ENCODE assay signal across 33 mouse cellular contexts in the genomic region with DNA sequence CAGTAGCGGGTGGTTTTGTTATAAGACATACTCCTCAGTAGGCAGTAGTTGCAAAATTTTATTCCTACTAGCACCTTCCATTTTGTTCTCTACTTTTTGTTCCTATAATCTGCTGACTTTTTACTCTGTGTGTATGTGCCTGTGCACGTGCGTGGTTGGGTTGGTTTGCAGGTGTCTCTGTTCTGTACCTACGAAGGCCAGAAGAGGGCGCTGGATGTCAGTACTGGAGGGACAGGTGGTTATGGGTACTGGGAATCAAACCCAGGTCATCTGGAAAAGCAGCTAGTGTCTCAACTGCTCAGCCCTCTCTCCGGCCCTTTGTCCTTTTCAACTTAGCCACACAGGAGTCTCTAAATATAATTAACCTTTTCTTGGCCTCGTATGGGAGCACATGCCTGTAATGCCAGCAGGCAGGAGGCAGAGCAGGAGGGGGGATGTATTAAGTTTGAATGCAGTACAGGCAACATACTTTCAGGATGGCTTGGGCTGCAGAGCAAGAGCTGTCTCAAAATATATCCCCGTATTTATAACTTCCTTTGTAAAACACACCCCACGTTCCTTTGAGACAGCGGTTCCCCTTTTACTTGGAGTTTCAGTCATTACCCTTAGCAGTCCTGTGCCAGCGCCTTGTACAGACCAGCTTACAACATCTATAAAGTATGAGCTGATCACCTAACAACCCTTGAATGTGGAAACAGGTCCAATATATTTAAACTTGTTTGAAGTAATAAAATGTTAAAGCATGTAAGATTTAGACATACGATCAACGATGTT. TPM values are rescaled to one million over a fixed set of nuclear protein-coding genes. Genes with fewer than 3 reads are reported as not detected.
DNase-seq lines count a peak whose midpoint lies in the region; ATAC-seq and TF ChIP-seq lines count a peak whose summit lies in the region.
"Had no signal": no experiment of that assay in that cellular context is flagged by ENCODE, and none has a peak within 500 bp of the region (broad histone marks: within the 10 kb centered on the region; RNA-seq: fewer than 3 reads in every experiment).

No protein-coding gene starts in this region.

- 74% methylated on average over 13 of the region's 13 CpGs for WGBS in liver, postnatal 0 days (ENCODE audit: insufficient replicate concordance)
- 74% methylated on average over 13 of the region's 13 CpGs for WGBS in liver, embryonic 12.5 days (ENCODE audit: insufficient replicate concordance)
- WGBS in stomach, postnatal 0 days, result 78% methylated on average over 13 of the region's 13 CpGs
- 79% methylated on average over 13 of the region's 13 CpGs for WGBS in thymus, adult 2 months

- peaks cover 5% of the 10 kb centered on the region for H3K9me3 ChIP-seq in liver, postnatal 0 days (ENCODE audit: low read length)
- peaks cover 4% of the 10 kb centered on the region; the same call in 1 of the 2 replicates for H3K9me3 ChIP-seq in liver, embryonic 12.5 days (replicated peaks)
- H3K9me3 ChIP-seq in MEL (replicated peaks; ENCODE audit: insufficient read depth, low read length), result no peaks in the 10 kb centered on the region
- H3K9me3 ChIP-seq in stomach, postnatal 0 days (ENCODE audit: control insufficient read depth, low read length), result no peaks in the 10 kb centered on the region
- H3K9me3 ChIP-seq: forebrain, embryonic 15.5 days; hindbrain, embryonic 13.5 days; kidney, embryonic 15.5 days; limb, embryonic 15.5 days; neural tube, embryonic 13.5 days had no signal

- TF ChIP-seq POLR2A in MEL (IDR thresholded peaks at IDR 0.05; ENCODE audit: control insufficient read depth in 1 of 2, insufficient read depth in 1 of 2, low read depth in 1 of 2, low read length in 2 of 2, poor library complexity in 1 of 2), result no peak
- no peak for TF ChIP-seq POLR2A in thymus, adult 2 months (IDR thresholded peaks at IDR 0.05; ENCODE audit: control insufficient read depth, extremely low read depth, insufficient read depth, low read length, poor library complexity)

- DNase-seq in liver, postnatal 0 days, result no peak
- DNase-seq in MEL (ENCODE audit: low read depth, low spot score), result no peak
- DNase-seq in stomach, postnatal 0 days (ENCODE audit: low spot score), result no peak
- DNase-seq in thymus, postnatal 0 days (ENCODE audit: low spot score), result no peak
- no peak for DNase-seq in cerebellum, adult 18-20 months
- DNase-seq in thymus, adult 2 months, result no peak
- DNase-seq: adrenal gland, postnatal 14 days; cerebellum, adult 9-10 months; gastrocnemius, postnatal 25 days; kidney, adult 11 months; left cerebral cortex, postnatal 4 days; lung, adult 18-20 months; lung, postnatal 14 days; midbrain, embryonic 14.5 days; retina, postnatal 1 day; thymus, postnatal 25 days had no signal

- TF ChIP-seq EP300 in liver, postnatal 0 days (IDR thresholded peaks at IDR 0.05; ENCODE audit: low read depth), result no peak
- no peak for TF ChIP-seq EP300 in MEL (IDR thresholded peaks at IDR 0.05; ENCODE audit: low read depth in 1 of 2, low read length in 2 of 2)
- no peak for TF ChIP-seq EP300 in stomach, postnatal 0 days (optimal IDR thresholded peaks at IDR 0.05)

- no peak overlapping the region for H3K4me3 ChIP-seq in liver, postnatal 0 days (ENCODE audit: low read depth, low read length)
- H3K4me3 ChIP-seq in liver, embryonic 12.5 days, result no peak overlapping the region
- no peak overlapping the region for H3K4me3 ChIP-seq in MEL (ENCODE audit: control insufficient read depth in 1 of 2, insufficient read depth in 1 of 2, low read depth in 2 of 2, low read length in 2 of 2)
- no peak overlapping the region for H3K4me3 ChIP-seq in stomach, postnatal 0 days (ENCODE audit: low read depth, low read length)
- no peak overlapping the region for H3K4me3 ChIP-seq in thymus, adult 2 months (ENCODE audit: control insufficient read depth, insufficient read depth, low read length)
- H3K4me3 ChIP-seq: embryonic facial prominence, embryonic 10.5 days; forebrain, embryonic 15.5 days; hindbrain, embryonic 13.5 days; kidney, embryonic 15.5 days; left cerebral cortex, adult 2 months; limb, embryonic 15.5 days; megakaryocyte, embryonic 14.5 days; myocyte; neural tube, embryonic 13.5 days had no signal

- H3K27me3 ChIP-seq in liver, postnatal 0 days (ENCODE audit: insufficient read depth, low read length), result no peaks in the 10 kb centered on the region
- H3K27me3 ChIP-seq in liver, embryonic 12.5 days (replicated peaks), result no peaks in the 10 kb centered on the region
- no peaks in the 10 kb centered on the region for H3K27me3 ChIP-seq in MEL (ENCODE audit: control insufficient read depth in 1 of 2, insufficient read depth in 2 of 2, low read length in 2 of 2)
- H3K27me3 ChIP-seq in stomach, postnatal 0 days (ENCODE audit: control insufficient read depth, insufficient read depth, low read length), result no peaks in the 10 kb centered on the region
- no peaks in the 10 kb centered on the region for H3K27me3 ChIP-seq in thymus, adult 2 months (ENCODE audit: control insufficient read depth, insufficient read depth, low read length)
- H3K27me3 ChIP-seq: forebrain, embryonic 15.5 days; hindbrain, embryonic 13.5 days; kidney, embryonic 15.5 days; limb, embryonic 15.5 days; megakaryocyte, embryonic 14.5 days; neural tube, embryonic 13.5 days had no signal

- peak; percentile 34 for TF ChIP-seq CTCF in liver, postnatal 0 days (IDR thresholded peaks at IDR 0.05; ENCODE audit: low read depth)
- peak; percentile 20 to 54 (median 45) for TF ChIP-seq CTCF in MEL (IDR thresholded peaks at IDR 0.05 in 2 of 3, conservative IDR thresholded peaks at IDR 0.05 in 1 of 3; ENCODE audit: control insufficient read depth in 1 of 3, insufficient read depth in 1 of 3, low read depth in 2 of 3, low read length in 3 of 3, poor library complexity in 1 of 3, severe bottlenecking in 1 of 3)
- peak; percentile 19; the same call in 1 of the 2 replicates for TF ChIP-seq CTCF in stomach, postnatal 0 days (IDR thresholded peaks at IDR 0.05; ENCODE audit: low read depth)
- TF ChIP-seq CTCF in thymus, adult 2 months (IDR thresholded peaks at IDR 0.05; ENCODE audit: borderline replicate concordance, control insufficient read depth, extremely low read depth, insufficient read depth, low read length, poor library complexity), result no peak

- TF ChIP-seq RAD21 in MEL (IDR thresholded peaks at IDR 0.05; ENCODE audit: low read depth, low read length), result peak; percentile 18

- H3K79me2 ChIP-seq in MEL (ENCODE audit: control insufficient read depth, insufficient read depth, low read length, poor library complexity), result no peaks in the 10 kb centered on the region

- H3K36me3 ChIP-seq in liver, postnatal 0 days (replicated peaks; ENCODE audit: insufficient read depth, low read length), result no peaks in the 10 kb centered on the region
- H3K36me3 ChIP-seq in liver, embryonic 12.5 days, result no peaks in the 10 kb centered on the region
- peaks cover 0 to 18% of the 10 kb centered on the region in 2 experiments; a peak in 2 of 4 replicates for H3K36me3 ChIP-seq in MEL (ENCODE audit: control insufficient read depth in 1 of 2, insufficient read depth in 2 of 2, low read length in 2 of 2)
- no peaks in the 10 kb centered on the region for H3K36me3 ChIP-seq in stomach, postnatal 0 days (ENCODE audit: control insufficient read depth, insufficient read depth, low read length)
- no peaks in the 10 kb centered on the region for H3K36me3 ChIP-seq in thymus, adult 2 months (ENCODE audit: control insufficient read depth, insufficient read depth, low read length)
- H3K36me3 ChIP-seq: embryonic facial prominence, embryonic 10.5 days; forebrain, embryonic 15.5 days; hindbrain, embryonic 13.5 days; kidney, embryonic 15.5 days; limb, embryonic 15.5 days; neural tube, embryonic 13.5 days had no signal

- H3K9ac ChIP-seq in liver, postnatal 0 days (replicated peaks), result no peak overlapping the region
- H3K9ac ChIP-seq in liver, embryonic 12.5 days, result no peak overlapping the region
- H3K9ac ChIP-seq in MEL (ENCODE audit: control insufficient read depth, low read depth, low read length, poor library complexity, severe bottlenecking), result no peak overlapping the region
- H3K9ac ChIP-seq in stomach, postnatal 0 days (ENCODE audit: low read length), result no peak overlapping the region
- H3K9ac ChIP-seq: forebrain, embryonic 15.5 days; hindbrain, embryonic 13.5 days; kidney, embryonic 15.5 days; limb, embryonic 15.5 days; neural tube, embryonic 13.5 days had no signal

- no peak overlapping the region for H3K4me2 ChIP-seq in liver, postnatal 0 days (ENCODE audit: low read depth, low read length)
- H3K4me2 ChIP-seq in liver, embryonic 12.5 days, result no peak overlapping the region
- no peak overlapping the region for H3K4me2 ChIP-seq in stomach, postnatal 0 days (replicated peaks; ENCODE audit: low read depth)
- H3K4me2 ChIP-seq: forebrain, embryonic 15.5 days; hindbrain, embryonic 13.5 days; kidney, embryonic 15.5 days; limb, embryonic 15.5 days; neural tube, embryonic 13.5 days had no signal

- no peak for ATAC-seq in liver, postnatal 0 days
- no peak for ATAC-seq in liver, embryonic 12.5 days
- peak; percentile 69 for ATAC-seq in granulocyte monocyte progenitor cell, adult 5-6 weeks (replicated peaks; ENCODE audit: poor library complexity, severe bottlenecking)
- no peak for ATAC-seq in stomach, postnatal 0 days (ENCODE audit: low FRiP score, low TSS enrichment)
- ATAC-seq: forebrain, embryonic 15.5 days had no signal

- H3K4me1 ChIP-seq in liver, postnatal 0 days (ENCODE audit: insufficient read depth), result 0 out of 2 replicates have a peak, but pooled peaks cover 6% of the 10 kb centered on the region
- H3K4me1 ChIP-seq in liver, embryonic 12.5 days, result peaks cover 27% of the 10 kb centered on the region
- peaks cover 0 to 27% of the 10 kb centered on the region in 2 experiments for H3K4me1 ChIP-seq in MEL (ENCODE audit: control insufficient read depth in 1 of 2, insufficient read depth in 2 of 2, low read length in 2 of 2)
- H3K4me1 ChIP-seq in stomach, postnatal 0 days (replicated peaks; ENCODE audit: control insufficient read depth, insufficient read depth), result no peaks in the 10 kb centered on the region
- H3K4me1 ChIP-seq in thymus, adult 2 months (replicated peaks; ENCODE audit: control insufficient read depth, insufficient read depth, low read length), result peaks cover 5% of the 10 kb centered on the region
- H3K4me1 ChIP-seq: embryonic facial prominence, embryonic 10.5 days; forebrain, embryonic 15.5 days; hindbrain, embryonic 13.5 days; kidney, embryonic 15.5 days; limb, embryonic 15.5 days; neural tube, embryonic 13.5 days had no signal

- H3K27ac ChIP-seq in liver, postnatal 0 days (ENCODE audit: low read depth), result no peak overlapping the region
- no peak overlapping the region for H3K27ac ChIP-seq in liver, embryonic 12.5 days
- no peak overlapping the region for H3K27ac ChIP-seq in MEL (ENCODE audit: control insufficient read depth, low read depth, low read length)
- no peak overlapping the region for H3K27ac ChIP-seq in stomach, postnatal 0 days (replicated peaks)
- H3K27ac ChIP-seq in thymus, adult 2 months (ENCODE audit: control insufficient read depth, insufficient read depth, low read length), result no peak overlapping the region
- H3K27ac ChIP-seq: embryonic facial prominence, embryonic 10.5 days; forebrain, embryonic 15.5 days; hindbrain, embryonic 13.5 days; kidney, embryonic 15.5 days; left cerebral cortex, adult 2 months; limb, embryonic 15.5 days; neural tube, embryonic 13.5 days had no signal

RNA-seq across cellular contexts. Expression of a gene that starts 4.6 kb away (rescaled TPM):
- not detected in 2 replicates for polyA plus RNA-seq in liver, postnatal 0 days (2015; fragmentation: Nextera tagmentation; extraction: Ambion mirVana)
- not detected in 2 replicates for polyA plus RNA-seq in liver, embryonic 12.5 days (2016; fragmentation: Nextera tagmentation; extraction: Ambion mirVana)
- total RNA-seq in MEL (2012; rRNA removed), result not detected in 2 replicates
- polyA plus RNA-seq in MEL (2012; ENCODE audit: insufficient read depth in 1 of 2, insufficient read length in 2 of 2, low read depth in 1 of 2, low replicate concordance in 2 of 2, missing spikeins in 1 of 2), result under 1 TPM in 1 of 2 experiments, not detected in 1; 0.18 TPM
- total RNA-seq in granulocyte monocyte progenitor cell, adult 5-6 weeks (2014; fragmentation: Nextera tagmentation), result not detected in 2 replicates
- total RNA-seq in granulocyte monocyte progenitor cell, adult 5-6 weeks (2017), result not detected in 2 replicates
- not detected in 2 replicates for polyA plus RNA-seq in stomach, postnatal 0 days (2015; fragmentation: Nextera tagmentation; extraction: Ambion mirVana)
- 0.21 TPM in 1 of 2 replicates, not detected in the other for polyA plus RNA-seq in thymus, postnatal 0 days (2015; fragmentation: Nextera tagmentation; extraction: Ambion mirVana)
- 0.38 and 0.43 TPM in 2 replicates for polyA plus RNA-seq in thymus, adult 2 months (2012; rRNA removed)
- total RNA-seq: adrenal gland, postnatal 14 days; gastrocnemius, postnatal 25 days; heart, adult 8-10 months; heart, postnatal 25 days; layer of hippocampus, postnatal 10 days; left cerebral cortex, adult 2 months had no signal
- polyA plus RNA-seq: embryonic facial prominence, embryonic 10.5 days; forebrain, embryonic 15.5 days; heart, embryonic 14.5 days; hindbrain, embryonic 13.5 days; kidney, embryonic 15.5 days; large intestine, adult 2 months; limb, embryonic 15.5 days; midbrain, embryonic 14.5 days; myocyte; neural tube, embryonic 13.5 days; stomach, embryonic 16.5 days had no signal
